Mouse (Mus musculus): ENCODE data around the gene Gm6351. TPM values are rescaled to one million over a fixed set of nuclear protein-coding genes. Genes with fewer than 3 reads are reported as not detected.
"Not testable (repeated sequence)": the region's sequence is repeated elsewhere in the genome, so short reads cannot be mapped to it uniquely, and the experiment has no call there.

Gm6351 gene
- polyA plus RNA-seq (2015; fragmentation: Nextera tagmentation; extraction: Ambion mirVana), result not detected in 2 replicates

DNA sequence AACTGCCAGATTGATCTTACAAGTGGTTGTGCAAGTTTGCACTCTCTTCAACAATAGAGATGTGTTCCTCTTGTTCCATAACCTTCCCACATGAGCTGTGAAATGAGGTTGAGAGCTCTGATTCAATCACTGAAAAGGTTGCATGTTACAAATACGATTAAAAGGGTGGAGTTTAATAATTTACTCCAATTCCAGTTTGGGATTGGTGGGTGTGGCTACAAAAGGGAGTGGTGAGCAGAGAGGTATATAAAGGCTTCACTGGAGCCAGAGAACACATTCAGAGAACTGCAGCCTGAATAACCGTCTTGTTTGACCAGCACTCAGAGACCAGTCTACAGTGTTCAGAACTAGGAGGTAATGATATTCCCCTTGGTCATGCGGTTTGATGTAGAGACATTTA is at the start of gene Gm6351:
TSS of gene Gm6351 (plus strand) at position 301 of the 400 bp plus-strand sequence.
- WGBS, result no CpG with 5 or more reads among the region's 3 CpGs

DNA sequence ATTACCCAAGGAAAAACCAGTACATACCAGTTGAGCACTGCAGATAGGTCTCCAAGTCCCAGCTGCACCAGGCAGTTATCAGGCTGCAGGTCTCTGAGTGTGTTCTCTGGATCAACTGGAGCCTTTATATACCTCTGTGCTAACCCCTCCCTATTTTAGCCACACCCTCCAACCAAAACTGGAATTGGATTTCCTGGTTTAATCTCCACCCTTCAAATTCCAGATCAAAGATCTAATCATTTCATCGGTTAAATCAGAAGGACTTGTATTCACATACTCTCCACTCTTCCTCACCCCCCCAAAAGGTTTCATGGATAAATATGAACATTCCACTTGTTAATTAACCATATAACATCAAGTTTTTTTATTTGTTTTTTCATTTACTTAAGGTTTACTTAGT is 5.7 kb upstream of the Gm6351 start, which contains the start of gene BC061212:
TSS of gene BC061212 (minus strand) at position 101 of the 400 bp plus-strand sequence.
- not testable (repeated sequence) for H3K4me2 ChIP-seq; H3K4me1 ChIP-seq; H3K36me3 ChIP-seq; H3K4me3 ChIP-seq (replicated peaks); H3K27ac ChIP-seq; H3K9ac ChIP-seq; H3K9me3 ChIP-seq (replicated peaks); H3K27me3 ChIP-seq; ATAC-seq (replicated peaks; ENCODE audit: low FRiP score)
- no CpG with 5 or more reads among the region's 1 CpGs for WGBS

More for the DNA sequence above, at the start of gene Gm6351:
- not testable (repeated sequence) for H3K36me3 ChIP-seq; H3K9me3 ChIP-seq (replicated peaks); H3K4me1 ChIP-seq; ATAC-seq (replicated peaks; ENCODE audit: low FRiP score); H3K27me3 ChIP-seq; H3K9ac ChIP-seq; H3K4me3 ChIP-seq (replicated peaks); H3K27ac ChIP-seq; H3K4me2 ChIP-seq

Other genes with a start within 250 kb of the Gm6351 start
- not detected in 2 replicates for gene Gm7792, start 232.6 kb upstream of the Gm6351 start, polyA plus RNA-seq (2015; fragmentation: Nextera tagmentation; extraction: Ambion mirVana)
- not detected in 2 replicates for gene Gm16429, start 147.3 kb upstream of the Gm6351 start, polyA plus RNA-seq (2015; fragmentation: Nextera tagmentation; extraction: Ambion mirVana)
- not detected in 2 replicates for gene BC061212, start 5.8 kb upstream of the Gm6351 start, polyA plus RNA-seq (2015; fragmentation: Nextera tagmentation; extraction: Ambion mirVana)
- not detected in 2 replicates for gene Gm3106, start 141.6 kb downstream of the Gm6351 start, polyA plus RNA-seq (2015; fragmentation: Nextera tagmentation; extraction: Ambion mirVana)
- not detected in 2 replicates for gene A430089I19Rik, start 230.4 kb downstream of the Gm6351 start, polyA plus RNA-seq (2015; fragmentation: Nextera tagmentation; extraction: Ambion mirVana)
- not detected in 2 replicates for gene Gm6502, start 238.1 kb downstream of the Gm6351 start, polyA plus RNA-seq (2015; fragmentation: Nextera tagmentation; extraction: Ambion mirVana)

Data from kidney, embryonic 15.5 days (tissue).